Mouse (Mus musculus) bone marrow macrophage, adult 2 months (primary cell): Measurements from ENCODE around the gene Mtor.

Experiments used
- CTCF ChIP-seq: IDR thresholded peaks from 2 replicates; pipeline ENCODE4 v1.5.1; 2012; ENCODE audit warnings: low read depth, mild to moderate bottlenecking, low read length, moderate library complexity
- POLR2A ChIP-seq: IDR thresholded peaks from 2 replicates; pipeline ENCODE4 v1.6.1; 2012; ENCODE audit warnings: mild to moderate bottlenecking, low read depth, low read length, borderline replicate concordance

DNA sequence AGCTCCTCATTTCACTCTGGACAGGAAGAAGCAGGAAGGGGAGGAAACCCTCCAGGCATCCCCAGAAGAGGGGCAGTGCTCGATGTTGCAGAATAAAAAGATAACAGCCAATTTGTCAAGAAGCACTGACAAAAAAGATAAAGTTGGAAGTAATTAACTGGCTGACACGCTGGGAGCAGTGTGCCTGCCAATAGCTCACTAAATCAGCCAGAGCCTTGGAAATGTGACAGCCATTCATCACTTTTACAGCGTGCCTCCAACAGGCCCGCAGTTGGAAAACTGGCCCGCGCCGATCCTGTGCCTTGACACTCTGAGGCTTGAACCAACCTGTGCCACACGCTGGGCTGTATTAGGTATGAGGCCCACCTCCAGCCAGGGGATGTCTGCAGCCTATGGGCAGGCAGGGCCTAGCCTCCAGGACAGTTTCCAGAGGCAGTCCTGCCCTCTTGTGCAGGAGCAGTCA lies 56.1 kb downstream of the Mtor start:
- TF ChIP-seq CTCF (no peak), POLR2A (no peak)
